Mouse (Mus musculus): ENCODE results near the gene Clcn1. TPM values are rescaled to one million over a fixed set of nuclear protein-coding genes. Genes with fewer than 3 reads are reported as not detected.

Clcn1 gene
- polyA plus RNA-seq, 1 experiment: 11.0 TPM

- no peak for TF ChIP-seq POLR2A (IDR thresholded peaks at IDR 0.05; ENCODE audit: borderline replicate concordance, extremely low read depth, insufficient read depth, insufficient read length, poor library complexity, severe bottlenecking)
- no peak for TF ChIP-seq CTCF (IDR thresholded peaks at IDR 0.05; ENCODE audit: borderline replicate concordance, extremely low read depth, insufficient read depth, insufficient read length)
- DNase-seq (ENCODE audit: low read depth): no peak
Observed at GRCm38 (mm10) chr6:42360231-42360840, 73.9 kb downstream of the Clcn1 start.

- TF ChIP-seq POLR2A (IDR thresholded peaks at IDR 0.05; ENCODE audit: borderline replicate concordance, extremely low read depth, insufficient read depth, insufficient read length, poor library complexity, severe bottlenecking) (no peak), CTCF (IDR thresholded peaks at IDR 0.05; ENCODE audit: borderline replicate concordance, extremely low read depth, insufficient read depth, insufficient read length) (no peak)
- DNase-seq (ENCODE audit: low read depth): no peak
Observed at GRCm38 (mm10) chr6:42361041-42361895, 74.8 kb downstream of the Clcn1 start.

GRCm38 (mm10) chr6:42362074-42362473 lies 75.6 kb downstream of the Clcn1 start:
- no peak for DNase-seq (ENCODE audit: low read depth)
- TF ChIP-seq CTCF (IDR thresholded peaks at IDR 0.05; ENCODE audit: borderline replicate concordance, extremely low read depth, insufficient read depth, insufficient read length) (no peak), POLR2A (IDR thresholded peaks at IDR 0.05; ENCODE audit: borderline replicate concordance, extremely low read depth, insufficient read depth, insufficient read length, poor library complexity, severe bottlenecking) (no peak)

DNA sequence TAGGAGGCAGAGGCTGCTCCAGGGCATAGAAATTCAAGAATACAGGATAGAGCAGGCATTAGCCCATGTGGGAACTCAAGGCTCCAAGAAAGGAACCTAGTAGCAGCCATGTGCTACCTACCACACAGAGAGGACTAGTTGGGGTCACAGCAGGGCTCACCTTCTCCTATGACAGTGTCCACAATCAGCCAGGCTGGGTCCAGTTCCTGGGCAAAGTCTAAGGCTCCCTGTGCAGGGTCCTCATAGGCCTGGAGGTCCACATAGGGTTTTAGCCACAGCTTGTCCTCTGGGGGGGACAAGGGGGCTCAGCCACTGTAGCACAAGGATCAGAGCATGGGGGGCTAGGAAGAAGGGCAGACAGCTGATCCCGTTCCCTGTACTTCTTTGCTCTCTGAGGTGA lies 76.0 kb downstream of the Clcn1 start:
- TF ChIP-seq CTCF (IDR thresholded peaks at IDR 0.05; ENCODE audit: borderline replicate concordance, extremely low read depth, insufficient read depth, insufficient read length) (no peak), POLR2A (IDR thresholded peaks at IDR 0.05; ENCODE audit: borderline replicate concordance, extremely low read depth, insufficient read depth, insufficient read length, poor library complexity, severe bottlenecking) (no peak)
- no peak for DNase-seq (ENCODE audit: low read depth)

DNA sequence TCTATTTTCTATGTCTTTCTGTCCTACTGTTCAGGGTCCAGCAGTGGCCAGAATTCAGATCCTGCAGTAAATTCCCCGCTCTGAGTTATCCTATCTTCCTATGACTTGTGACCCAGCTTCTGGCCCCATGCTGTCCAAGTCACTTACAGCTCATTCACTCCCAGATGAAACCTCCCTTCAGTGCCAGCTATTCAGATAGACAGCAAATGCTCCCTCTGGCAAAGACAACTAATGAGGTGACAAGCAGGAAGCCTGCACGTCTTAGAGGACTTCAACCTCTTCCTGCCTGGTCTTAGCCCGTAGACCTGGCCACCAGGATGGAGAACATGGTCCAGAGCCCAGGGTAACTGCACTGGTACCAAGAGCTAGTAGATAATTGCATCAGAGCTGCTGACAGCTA lies 76.5 kb downstream of the Clcn1 start:
- TF ChIP-seq POLR2A (IDR thresholded peaks at IDR 0.05; ENCODE audit: borderline replicate concordance, extremely low read depth, insufficient read depth, insufficient read length, poor library complexity, severe bottlenecking) (no peak), CTCF (IDR thresholded peaks at IDR 0.05; ENCODE audit: borderline replicate concordance, extremely low read depth, insufficient read depth, insufficient read length) (no peak)
- no peak for DNase-seq (ENCODE audit: low read depth)

DNA sequence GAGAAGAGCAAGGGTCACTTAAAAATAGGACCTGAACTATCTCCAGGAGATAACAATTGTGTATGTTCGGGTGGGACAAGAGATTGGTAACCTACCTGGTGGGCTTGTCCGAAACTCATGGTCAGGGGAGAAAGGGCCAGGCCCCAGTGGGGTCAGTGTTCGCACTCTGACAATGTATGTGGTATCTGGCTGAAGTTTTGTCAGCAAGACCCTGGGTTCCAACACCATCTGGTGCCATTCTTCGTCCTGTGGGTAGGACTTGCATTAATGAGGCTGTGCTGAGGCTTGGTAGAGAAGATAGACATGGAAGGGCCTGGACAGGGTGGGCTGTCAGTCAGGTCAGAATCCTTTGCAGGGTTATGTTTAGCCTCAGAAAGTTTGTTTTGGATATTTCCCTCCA lies 77.6 kb downstream of the Clcn1 start:
- TF ChIP-seq POLR2A (IDR thresholded peaks at IDR 0.05; ENCODE audit: borderline replicate concordance, extremely low read depth, insufficient read depth, insufficient read length, poor library complexity, severe bottlenecking): no peak
- no peak for TF ChIP-seq CTCF (IDR thresholded peaks at IDR 0.05; ENCODE audit: borderline replicate concordance, extremely low read depth, insufficient read depth, insufficient read length)
- no peak for DNase-seq (ENCODE audit: low read depth)

- TF ChIP-seq CTCF (IDR thresholded peaks at IDR 0.05; ENCODE audit: borderline replicate concordance, extremely low read depth, insufficient read depth, insufficient read length): no peak
- no peak for TF ChIP-seq POLR2A (IDR thresholded peaks at IDR 0.05; ENCODE audit: borderline replicate concordance, extremely low read depth, insufficient read depth, insufficient read length, poor library complexity, severe bottlenecking)
- no peak for DNase-seq (ENCODE audit: low read depth)
Observed at GRCm38 (mm10) chr6:42364607-42365006, 78.1 kb downstream of the Clcn1 start.

DNA sequence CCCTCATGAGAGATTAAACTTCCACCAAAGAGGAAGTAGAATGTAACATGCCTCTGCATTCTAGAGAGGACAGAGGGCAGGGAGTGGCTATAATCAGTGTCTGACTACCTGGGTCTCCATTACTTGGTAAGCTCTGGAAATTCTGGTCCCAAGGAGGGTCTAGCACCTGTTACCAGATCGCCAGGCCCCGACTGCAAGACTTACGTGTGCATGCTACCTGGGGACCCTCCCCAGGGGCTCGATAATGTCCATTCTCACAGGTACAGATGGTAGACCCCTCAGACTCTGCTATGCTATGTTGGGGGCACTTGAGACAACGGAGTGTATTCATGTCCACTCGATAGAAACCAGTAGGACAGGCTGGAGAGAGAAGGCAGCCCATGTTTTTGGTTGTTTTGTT lies 78.7 kb downstream of the Clcn1 start:
- DNase-seq (ENCODE audit: low read depth): no peak
- TF ChIP-seq CTCF (IDR thresholded peaks at IDR 0.05; ENCODE audit: borderline replicate concordance, extremely low read depth, insufficient read depth, insufficient read length) (no peak), POLR2A (IDR thresholded peaks at IDR 0.05; ENCODE audit: borderline replicate concordance, extremely low read depth, insufficient read depth, insufficient read length, poor library complexity, severe bottlenecking) (no peak)

Other genes with a start within 250 kb of the Clcn1 start
- not detected in 2 replicates for gene Sva, start 248.3 kb upstream of the Clcn1 start, polyA plus RNA-seq (2012; rRNA removed)
- not detected in 2 replicates for gene Tas2r139, start 145.7 kb upstream of the Clcn1 start, polyA plus RNA-seq (2012; rRNA removed)
- not detected in 2 replicates for gene Tas2r144, start 71.4 kb upstream of the Clcn1 start, polyA plus RNA-seq (2012; rRNA removed)
- gene Gstk1, start 40.8 kb upstream of the Clcn1 start, polyA plus RNA-seq (2012; rRNA removed): 6.7 and 7.1 TPM in 2 replicates
- gene Tmem139, start 24.7 kb upstream of the Clcn1 start, polyA plus RNA-seq (2012; rRNA removed): 0.14 TPM in 1 of 2 replicates, not detected in the other
- 76.1 and 101 TPM in 2 replicates for gene Casp2, start 21.7 kb upstream of the Clcn1 start, polyA plus RNA-seq (2012; rRNA removed)
- 30.9 and 37.9 TPM in 2 replicates for gene Fam131b, start 38.0 kb downstream of the Clcn1 start, polyA plus RNA-seq (2012; rRNA removed)
- gene Zyx, start 62.9 kb downstream of the Clcn1 start, polyA plus RNA-seq (2012; rRNA removed): 59.5 and 76.3 TPM in 2 replicates
- 1.2 and 1.3 TPM in 2 replicates for gene Epha1, start 86.6 kb downstream of the Clcn1 start, polyA plus RNA-seq (2012; rRNA removed)
- 0.16 and 0.29 TPM in 2 replicates for gene Tas2r143, start 113.6 kb downstream of the Clcn1 start, polyA plus RNA-seq (2012; rRNA removed)
- 0.07 TPM in 1 of 2 replicates, not detected in the other for gene Tas2r135, start 118.7 kb downstream of the Clcn1 start, polyA plus RNA-seq (2012; rRNA removed)
- 0.10 TPM in 1 of 2 replicates, not detected in the other for gene Tas2r126, start 147.8 kb downstream of the Clcn1 start, polyA plus RNA-seq (2012; rRNA removed)
- not detected in 2 replicates for gene Olfr458, start 178.5 kb downstream of the Clcn1 start, polyA plus RNA-seq (2012; rRNA removed)
- not detected in 2 replicates for gene Olfr457, start 189.7 kb downstream of the Clcn1 start, polyA plus RNA-seq (2012; rRNA removed)
- not detected in 2 replicates for gene Olfr456, start 200.5 kb downstream of the Clcn1 start, polyA plus RNA-seq (2012; rRNA removed)